Mouse (Mus musculus): ENCODE data around the gene Rnf114. TPM values are rescaled to one million over a fixed set of nuclear protein-coding genes. Genes with fewer than 3 reads are reported as not detected.

Gene Rnf114
- polyA plus RNA-seq, 1 experiment from 2014 or later, result 150 TPM

GRCm38 (mm10) chr2:167468444-167468843 is 24.0 kb upstream of the Rnf114 start:
- 80% methylated on average over 6 of the region's 6 CpGs for WGBS
- Histone ChIP-seq H3K9ac (ENCODE audit: low read length) (no peak overlapping the region), H3K27me3 (replicated peaks; ENCODE audit: control insufficient read depth, insufficient read depth, low read length) (no peaks in the 10 kb centered on the region), H3K9me3 (replicated peaks; ENCODE audit: control insufficient read depth, low read length) (no peaks in the 10 kb centered on the region), H3K4me1 (ENCODE audit: control insufficient read depth, insufficient read depth, low read length) (no peaks in the 10 kb centered on the region), H3K4me2 (ENCODE audit: low read length) (no peak overlapping the region), H3K36me3 (ENCODE audit: control insufficient read depth, insufficient read depth, low read length) (peaks cover 72% of the 10 kb centered on the region), H3K27ac (ENCODE audit: low read depth, low read length) (no peak overlapping the region), H3K4me3 (ENCODE audit: low read depth, low read length) (no peak overlapping the region)
- no peak for ATAC-seq
- no peak for DNase-seq (ENCODE audit: low spot score)

GRCm38 (mm10) chr2:167470611-167471010 is 21.8 kb upstream of the Rnf114 start:
- Histone ChIP-seq H3K27ac (ENCODE audit: low read depth, low read length) (no peak overlapping the region), H3K4me1 (ENCODE audit: control insufficient read depth, insufficient read depth, low read length) (peaks cover 2% of the 10 kb centered on the region), H3K36me3 (ENCODE audit: control insufficient read depth, insufficient read depth, low read length) (peaks cover 82% of the 10 kb centered on the region), H3K27me3 (replicated peaks; ENCODE audit: control insufficient read depth, insufficient read depth, low read length) (no peaks in the 10 kb centered on the region), H3K9ac (ENCODE audit: low read length) (no peak overlapping the region), H3K9me3 (replicated peaks; ENCODE audit: control insufficient read depth, low read length) (no peaks in the 10 kb centered on the region), H3K4me3 (ENCODE audit: low read depth, low read length) (no peak overlapping the region), H3K4me2 (ENCODE audit: low read length) (no peak overlapping the region)
- ATAC-seq (no peak), DNase-seq (ENCODE audit: low spot score) (no peak)
- 90% methylated on average over 3 of the region's 3 CpGs for WGBS

- DNase-seq (ENCODE audit: low spot score) (no peak), ATAC-seq (no peak)
- H3K27me3 ChIP-seq (replicated peaks; ENCODE audit: control insufficient read depth, insufficient read depth, low read length), result no peaks in the 10 kb centered on the region
- H3K4me2 ChIP-seq (ENCODE audit: low read length), result no peak overlapping the region
- H3K36me3 ChIP-seq (ENCODE audit: control insufficient read depth, insufficient read depth, low read length), result peaks cover 72% of the 10 kb centered on the region
- no peaks in the 10 kb centered on the region for H3K9me3 ChIP-seq (replicated peaks; ENCODE audit: control insufficient read depth, low read length)
- WGBS, result 92% methylated on average over 6 of the region's 6 CpGs
- peaks cover 11% of the 10 kb centered on the region for H3K4me1 ChIP-seq (ENCODE audit: control insufficient read depth, insufficient read depth, low read length)
- H3K27ac ChIP-seq (ENCODE audit: low read depth, low read length), result no peak overlapping the region
- H3K9ac ChIP-seq (ENCODE audit: low read length), result no peak overlapping the region
- no peak overlapping the region for H3K4me3 ChIP-seq (ENCODE audit: low read depth, low read length)
Observed at GRCm38 (mm10) chr2:167471585-167471984, 20.9 kb upstream of the Rnf114 start.

- no peaks in the 10 kb centered on the region for H3K27me3 ChIP-seq (replicated peaks; ENCODE audit: control insufficient read depth, insufficient read depth, low read length)
- H3K4me3 ChIP-seq (ENCODE audit: low read depth, low read length), result no peak overlapping the region
- H3K36me3 ChIP-seq (ENCODE audit: control insufficient read depth, insufficient read depth, low read length), result peaks cover 61% of the 10 kb centered on the region
- peaks cover 15% of the 10 kb centered on the region for H3K4me1 ChIP-seq (ENCODE audit: control insufficient read depth, insufficient read depth, low read length)
- no peak for ATAC-seq
- no peak for DNase-seq (ENCODE audit: low spot score)
- no peak overlapping the region for H3K4me2 ChIP-seq (ENCODE audit: low read length)
- WGBS, result 92% methylated on average over 6 of the region's 6 CpGs
- no peak overlapping the region for H3K27ac ChIP-seq (ENCODE audit: low read depth, low read length)
- no peaks in the 10 kb centered on the region for H3K9me3 ChIP-seq (replicated peaks; ENCODE audit: control insufficient read depth, low read length)
- H3K9ac ChIP-seq (ENCODE audit: low read length), result no peak overlapping the region
Observed at GRCm38 (mm10) chr2:167474218-167474617, 18.2 kb upstream of the Rnf114 start.

GRCm38 (mm10) chr2:167475596-167475995 is 16.8 kb upstream of the Rnf114 start:
- H3K9me3 ChIP-seq (replicated peaks; ENCODE audit: control insufficient read depth, low read length), result no peaks in the 10 kb centered on the region
- no peak overlapping the region for H3K4me3 ChIP-seq (ENCODE audit: low read depth, low read length)
- peak overlapping the region; percentile 81 for H3K27ac ChIP-seq (ENCODE audit: low read depth, low read length)
- no peak for DNase-seq (ENCODE audit: low spot score)
- no peak for ATAC-seq
- H3K4me1 ChIP-seq (ENCODE audit: control insufficient read depth, insufficient read depth, low read length), result peaks cover 15% of the 10 kb centered on the region
- peak overlapping the region; percentile 25; the same call in 1 of the 2 replicates for H3K9ac ChIP-seq (ENCODE audit: low read length)
- no peak overlapping the region for H3K4me2 ChIP-seq (ENCODE audit: low read length)
- H3K27me3 ChIP-seq (replicated peaks; ENCODE audit: control insufficient read depth, insufficient read depth, low read length), result no peaks in the 10 kb centered on the region
- 81% methylated on average over 5 of the region's 5 CpGs for WGBS
- peaks cover 55% of the 10 kb centered on the region for H3K36me3 ChIP-seq (ENCODE audit: control insufficient read depth, insufficient read depth, low read length)

GRCm38 (mm10) chr2:167476200-167476688 is 16.2 kb upstream of the Rnf114 start:
- H3K4me1 ChIP-seq (ENCODE audit: control insufficient read depth, insufficient read depth, low read length), result peaks cover 15% of the 10 kb centered on the region
- no peaks in the 10 kb centered on the region for H3K27me3 ChIP-seq (replicated peaks; ENCODE audit: control insufficient read depth, insufficient read depth, low read length)
- no peaks in the 10 kb centered on the region for H3K9me3 ChIP-seq (replicated peaks; ENCODE audit: control insufficient read depth, low read length)
- peak overlapping the region; percentile 81 for H3K27ac ChIP-seq (ENCODE audit: low read depth, low read length)
- H3K9ac ChIP-seq (ENCODE audit: low read length), result peak overlapping the region; percentile 26; the same call in 1 of the 2 replicates
- peak; percentile 85 for DNase-seq (ENCODE audit: low spot score)
- peak; percentile 78 for ATAC-seq
- no peak overlapping the region for H3K4me3 ChIP-seq (ENCODE audit: low read depth, low read length)
- WGBS, result 14% methylated on average over 7 of the region's 7 CpGs
- H3K4me2 ChIP-seq (ENCODE audit: low read length), result 0 out of 2 replicates have a peak overlapping the region, but pooled peaks have one; percentile 14
- H3K36me3 ChIP-seq (ENCODE audit: control insufficient read depth, insufficient read depth, low read length), result peaks cover 54% of the 10 kb centered on the region

GRCm38 (mm10) chr2:167476762-167477161 is 15.7 kb upstream of the Rnf114 start:
- ATAC-seq (no peak), DNase-seq (ENCODE audit: low spot score) (no peak)
- Histone ChIP-seq H3K4me1 (ENCODE audit: control insufficient read depth, insufficient read depth, low read length) (peaks cover 15% of the 10 kb centered on the region), H3K4me3 (ENCODE audit: low read depth, low read length) (no peak overlapping the region), H3K9ac (ENCODE audit: low read length) (no peak overlapping the region; the same call in 1 of the 2 replicates), H3K9me3 (replicated peaks; ENCODE audit: control insufficient read depth, low read length) (no peaks in the 10 kb centered on the region), H3K27ac (ENCODE audit: low read depth, low read length) (peak overlapping the region; percentile 81), H3K36me3 (ENCODE audit: control insufficient read depth, insufficient read depth, low read length) (peaks cover 49% of the 10 kb centered on the region), H3K4me2 (ENCODE audit: low read length) (no peak overlapping the region), H3K27me3 (replicated peaks; ENCODE audit: control insufficient read depth, insufficient read depth, low read length) (no peaks in the 10 kb centered on the region)
- WGBS, result 77% methylated on average over 4 of the region's 4 CpGs

GRCm38 (mm10) chr2:167478128-167478527 is 14.3 kb upstream of the Rnf114 start:
- peaks cover 49% of the 10 kb centered on the region for H3K36me3 ChIP-seq (ENCODE audit: control insufficient read depth, insufficient read depth, low read length)
- no peaks in the 10 kb centered on the region for H3K9me3 ChIP-seq (replicated peaks; ENCODE audit: control insufficient read depth, low read length)
- no peak overlapping the region for H3K9ac ChIP-seq (ENCODE audit: low read length)
- H3K27ac ChIP-seq (ENCODE audit: low read depth, low read length), result no peak overlapping the region
- DNase-seq (ENCODE audit: low spot score) (no peak), ATAC-seq (no peak)
- H3K27me3 ChIP-seq (replicated peaks; ENCODE audit: control insufficient read depth, insufficient read depth, low read length), result no peaks in the 10 kb centered on the region
- H3K4me2 ChIP-seq (ENCODE audit: low read length), result no peak overlapping the region
- WGBS, result 46% methylated on average over 2 of the region's 2 CpGs
- H3K4me1 ChIP-seq (ENCODE audit: control insufficient read depth, insufficient read depth, low read length), result peaks cover 15% of the 10 kb centered on the region
- no peak overlapping the region for H3K4me3 ChIP-seq (ENCODE audit: low read depth, low read length)

- no peak for ATAC-seq
- 79% methylated on average over 1 of the region's 1 CpGs for WGBS
- Histone ChIP-seq H3K27ac (ENCODE audit: low read depth, low read length) (no peak overlapping the region), H3K4me3 (ENCODE audit: low read depth, low read length) (no peak overlapping the region), H3K36me3 (ENCODE audit: control insufficient read depth, insufficient read depth, low read length) (peaks cover 49% of the 10 kb centered on the region), H3K9ac (ENCODE audit: low read length) (no peak overlapping the region), H3K4me1 (ENCODE audit: control insufficient read depth, insufficient read depth, low read length) (peaks cover 15% of the 10 kb centered on the region), H3K9me3 (replicated peaks; ENCODE audit: control insufficient read depth, low read length) (no peaks in the 10 kb centered on the region), H3K27me3 (replicated peaks; ENCODE audit: control insufficient read depth, insufficient read depth, low read length) (no peaks in the 10 kb centered on the region), H3K4me2 (ENCODE audit: low read length) (no peak overlapping the region)
- no peak for DNase-seq (ENCODE audit: low spot score)
Observed at GRCm38 (mm10) chr2:167479501-167479900, 12.9 kb upstream of the Rnf114 start.
